Mouse (Mus musculus) testis, adult 2 months (tissue): Measurements from ENCODE around the gene Spats2.

Source experiments
- CTCF ChIP-seq: fragments of 200-500 bp; IDR thresholded peaks from 2 replicates; pipeline ENCODE4 v1.5.1; 2012; ENCODE audit warnings: low read depth, mild to moderate bottlenecking, inconsistent platforms, low read length, moderate library complexity; ENCODE audit not compliant: control insufficient read depth, insufficient read depth, insufficient replicate concordance
- POLR2A ChIP-seq: fragments of 200-500 bp; IDR thresholded peaks from 2 replicates; pipeline ENCODE4 v1.6.1; 2012; ENCODE audit warnings: low read depth, mild to moderate bottlenecking, inconsistent platforms, low read length, moderate library complexity; ENCODE audit not compliant: control insufficient read depth

DNA sequence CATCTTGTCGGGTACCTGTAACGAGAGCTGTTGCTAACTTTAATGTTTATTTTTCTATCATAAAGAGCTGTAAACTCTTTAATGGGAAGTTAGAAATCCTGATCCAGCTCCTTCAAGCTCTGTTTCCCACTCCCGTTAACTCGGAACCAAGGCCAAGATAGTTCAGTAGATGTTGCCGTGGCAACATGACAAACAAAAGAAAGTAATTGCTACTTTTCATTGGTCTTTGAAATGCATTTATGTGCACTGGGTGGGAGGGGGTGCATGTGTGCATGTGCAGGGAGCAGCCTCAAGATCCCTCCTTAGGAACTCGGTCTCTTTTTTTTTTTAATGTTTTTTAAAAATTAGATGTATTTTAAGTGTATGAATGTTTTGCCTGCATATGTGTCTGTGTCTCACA, 69.3 kb downstream of the Spats2 start:
- TF ChIP-seq CTCF (no peak), POLR2A (no peak)
